Mouse (Mus musculus) midbrain, embryonic 14.5 days (tissue): ENCODE results near the gene Lgals3bp. TPM values are rescaled to one million over a fixed set of nuclear protein-coding genes. Genes with fewer than 3 reads are reported as not detected.
A peak's percentile ranks its signal among the peaks of the same experiment; 100 is the strongest.

Experiments
- ATAC-seq: fragments of 200-750 bp; cut with Nextera tagmentation; 2 replicates; pipeline ENCODE4 v1.8.0; 2017; ENCODE audit warnings: moderate number of reproducible peaks, moderate library complexity; ENCODE audit not compliant: low FRiP score, low TSS enrichment
- DNase-seq: peaks from one replicate; pipeline ENCODE4 v3.0.0-alpha.2; 2015
- H3K27ac ChIP-seq: fragments of 300-500 bp; sonication (generic); replicated peaks from 2 replicates; pipeline ENCODE4 v1.5.1; 2014; ENCODE audit warnings: mild to moderate bottlenecking, low read depth, low read length, moderate library complexity
- H3K27me3 ChIP-seq: fragments of 300-500 bp; sonication (generic); 2 replicates; pipeline ENCODE4 v1.6.1; 2014; ENCODE audit warnings: low read length, control low read depth, mixed read lengths; ENCODE audit not compliant: control insufficient read depth, insufficient read depth
- H3K36me3 ChIP-seq: fragments of 300-500 bp; sonication (generic); 2 replicates; pipeline ENCODE4 v1.6.1; 2014; ENCODE audit warnings: low read length, control low read depth; ENCODE audit not compliant: control insufficient read depth, insufficient read depth
- H3K4me1 ChIP-seq: fragments of 300-500 bp; sonication (generic); 2 replicates; pipeline ENCODE4 v1.6.1; 2014; ENCODE audit warnings: mild to moderate bottlenecking, antibody characterized with exemption, low read length, control low read depth; ENCODE audit not compliant: control insufficient read depth, insufficient read depth
- H3K4me2 ChIP-seq: fragments of 300-500 bp; sonication (generic); 2 replicates; pipeline ENCODE4 v1.6.1; 2014; ENCODE audit warnings: mild to moderate bottlenecking, low read length, moderate library complexity
- H3K4me3 ChIP-seq: fragments of 300-500 bp; sonication (generic); replicated peaks from 2 replicates; pipeline ENCODE4 v1.5.1; 2014; ENCODE audit warnings: low read depth, low read length
- H3K9ac ChIP-seq: fragments of 300-500 bp; sonication (generic); replicated peaks from 2 replicates; pipeline ENCODE4 v1.6.1; 2014; ENCODE audit warnings: mild to moderate bottlenecking, low read length, moderate library complexity
- H3K9me3 ChIP-seq: fragments of 300-500 bp; sonication (generic); 2 replicates; pipeline ENCODE4 v1.6.1; 2016; ENCODE audit warnings: low read length, control low read depth, mixed read lengths; ENCODE audit not compliant: control insufficient read depth
- WGBS: fragments of 180-500 bp; shearing (Covaris S2); extraction: QIAGEN DNeasy Blood & Tissue Kit; methylation state at CpG from one replicate; pipeline ENCODE4 v1.1.7; 2014; 5-methylcytosine and 5-hydroxymethylcytosine counted together
- polyA plus RNA-seq: library from polyadenylated mRNA; unstranded; fragments of >200 nt; fragmentation: Nextera tagmentation; extraction: Ambion mirVana; gene quantifications from 2 replicates; pipeline ENCODE4 v1.2.1, GENCODE M21; 2014

The Lgals3bp gene
- polyA plus RNA-seq, 1 experiment from 2014 or later: 5.5 TPM

- Histone ChIP-seq H3K4me3 (no peak overlapping the region), H3K9me3 (no peaks in the 10 kb centered on the region), H3K27me3 (no peaks in the 10 kb centered on the region), H3K27ac (no peak overlapping the region), H3K9ac (no peak overlapping the region), H3K36me3 (no peaks in the 10 kb centered on the region), H3K4me1 (no peaks in the 10 kb centered on the region), H3K4me2 (no peak overlapping the region)
- no peak for ATAC-seq
- 84% methylated on average over 8 of the region's 8 CpGs for WGBS
- DNase-seq: no peak
Observed at GRCm38 (mm10) chr11:118366559-118366958, 35.3 kb downstream of the Lgals3bp start.

- Histone ChIP-seq H3K4me3 (no peak overlapping the region), H3K4me2 (no peak overlapping the region), H3K4me1 (no peaks in the 10 kb centered on the region), H3K27me3 (no peaks in the 10 kb centered on the region), H3K36me3 (no peaks in the 10 kb centered on the region), H3K27ac (no peak overlapping the region), H3K9ac (no peak overlapping the region), H3K9me3 (no peaks in the 10 kb centered on the region)
- 75% methylated on average over 3 of the region's 3 CpGs for WGBS
- DNase-seq (no peak), ATAC-seq (no peak)
Observed at GRCm38 (mm10) chr11:118366108-118366507, 35.8 kb downstream of the Lgals3bp start.

- DNase-seq (no peak), ATAC-seq (no peak)
- 90% methylated on average over 7 of the region's 7 CpGs for WGBS
- H3K9me3 ChIP-seq: no peaks in the 10 kb centered on the region
- no peak overlapping the region for H3K4me3 ChIP-seq
- H3K36me3 ChIP-seq: no peaks in the 10 kb centered on the region
- H3K4me2 ChIP-seq: no peak overlapping the region
- no peak overlapping the region for H3K9ac ChIP-seq
- no peaks in the 10 kb centered on the region for H3K27me3 ChIP-seq
- H3K27ac ChIP-seq: no peak overlapping the region
- H3K4me1 ChIP-seq: no peaks in the 10 kb centered on the region
Observed at GRCm38 (mm10) chr11:118365171-118365570, 36.7 kb downstream of the Lgals3bp start.

- Histone ChIP-seq H3K36me3 (no peaks in the 10 kb centered on the region), H3K4me1 (no peaks in the 10 kb centered on the region), H3K9ac (no peak overlapping the region), H3K27ac (no peak overlapping the region), H3K27me3 (no peaks in the 10 kb centered on the region), H3K4me3 (no peak overlapping the region), H3K9me3 (no peaks in the 10 kb centered on the region), H3K4me2 (no peak overlapping the region)
- WGBS: 88% methylated on average over 4 of the region's 4 CpGs
- DNase-seq (no peak), ATAC-seq (no peak)
Observed at GRCm38 (mm10) chr11:118364021-118364420, 37.9 kb downstream of the Lgals3bp start.

- DNase-seq: peak; percentile 39
- H3K4me1 ChIP-seq: no peaks in the 10 kb centered on the region
- peak overlapping the region; percentile 36; the same call in 1 of the 2 replicates for H3K9ac ChIP-seq
- no peaks in the 10 kb centered on the region for H3K9me3 ChIP-seq
- H3K4me2 ChIP-seq: no peak overlapping the region
- 11% methylated on average over 8 of the region's 8 CpGs for WGBS
- no peak overlapping the region for H3K27ac ChIP-seq
- H3K27me3 ChIP-seq: no peaks in the 10 kb centered on the region
- no peak for ATAC-seq
- no peak overlapping the region for H3K4me3 ChIP-seq
- H3K36me3 ChIP-seq: no peaks in the 10 kb centered on the region
Observed at GRCm38 (mm10) chr11:118362971-118363518, 38.8 kb downstream of the Lgals3bp start.

- Histone ChIP-seq H3K9me3 (no peaks in the 10 kb centered on the region), H3K4me2 (no peak overlapping the region), H3K9ac (no peak overlapping the region), H3K27me3 (no peaks in the 10 kb centered on the region), H3K27ac (no peak overlapping the region), H3K4me3 (no peak overlapping the region), H3K4me1 (no peaks in the 10 kb centered on the region), H3K36me3 (no peaks in the 10 kb centered on the region)
- ATAC-seq: no peak
- no peak for DNase-seq
- WGBS: 67% methylated on average over 1 of the region's 1 CpGs
Observed at GRCm38 (mm10) chr11:118362501-118362900, 39.4 kb downstream of the Lgals3bp start.

GRCm38 (mm10) chr11:118360907-118361341 lies 41.0 kb downstream of the Lgals3bp start:
- Histone ChIP-seq H3K9me3 (no peaks in the 10 kb centered on the region), H3K4me3 (no peak overlapping the region), H3K27me3 (no peaks in the 10 kb centered on the region), H3K36me3 (no peaks in the 10 kb centered on the region), H3K9ac (no peak overlapping the region), H3K27ac (no peak overlapping the region), H3K4me1 (no peaks in the 10 kb centered on the region), H3K4me2 (no peak overlapping the region)
- ATAC-seq (no peak), DNase-seq (no peak)
- WGBS: 81% methylated on average over 10 of the region's 10 CpGs

GRCm38 (mm10) chr11:118360491-118360890 lies 41.4 kb downstream of the Lgals3bp start:
- ATAC-seq (no peak), DNase-seq (no peak)
- Histone ChIP-seq H3K36me3 (no peaks in the 10 kb centered on the region), H3K27ac (no peak overlapping the region), H3K9ac (no peak overlapping the region), H3K4me2 (no peak overlapping the region), H3K9me3 (no peaks in the 10 kb centered on the region), H3K27me3 (no peaks in the 10 kb centered on the region), H3K4me3 (no peak overlapping the region), H3K4me1 (0 out of 2 replicates have a peak, but pooled peaks cover 2% of the 10 kb centered on the region)
- 86% methylated on average over 7 of the region's 7 CpGs for WGBS

- no peaks in the 10 kb centered on the region for H3K36me3 ChIP-seq
- no peak for ATAC-seq
Observed at GRCm38 (mm10) chr11:118355640-118356039, 46.3 kb downstream of the Lgals3bp start, which contains the start of gene Timp2. Gene Timp2 (minus strand): TSS chr11:118355740.

More at GRCm38 (mm10) chr11:118355640-118356039, 46.3 kb downstream of the Lgals3bp start, which contains the start of gene Timp2:
- WGBS: 29% methylated on average over 6 of the region's 6 CpGs
- Histone ChIP-seq H3K27ac (peak within 1 kb of the TSS; percentile 91), H3K4me1 (peaks cover 18% of the 10 kb centered on the region), H3K4me2 (peak within 1 kb of the TSS; percentile 69), H3K4me3 (peak within 1 kb of the TSS; percentile 76), H3K9ac (peak within 1 kb of the TSS; percentile 96), H3K27me3 (no peaks in the 10 kb centered on the region), H3K9me3 (no peaks in the 10 kb centered on the region)
- DNase-seq: no peak
